Mouse (Mus musculus): ENCODE measurements at regions not wholly inside any gene's neighbourhood (a gene's known extent, or its start where the extent isn't known, plus 50 kb on each side); places are given as distances from the start of the nearest gene placed in this dataset.

- TF ChIP-seq CTCF (conservative IDR thresholded peaks at IDR 0.05; ENCODE audit: low read length): peak; percentile 38
- no peak for TF ChIP-seq POU5F1 (IDR thresholded peaks at IDR 0.05; ENCODE audit: borderline replicate concordance, low read length)
Measured at GRCm38 (mm10) chr1:98748886-98749285, 328.0 kb downstream of the Slco6d1 start.

Measured in E14TG2a.4 (cell line).